Mouse (Mus musculus): ENCODE measurements around the gene Sacs.
"Not testable (repeated sequence)": the region's sequence is repeated elsewhere in the genome, so short reads cannot be mapped to it uniquely, and the experiment has no call there.

Gene Sacs

GRCm38 (mm10) chr14:61137994-61138726 is at the start of gene Sacs:
Gene Sacs, plus strand, starts transcription at chr14:61138457.
- no peak for DNase-seq (ENCODE audit: low read depth in 2 of 2, low spot score in 2 of 2)

GRCm38 (mm10) chr14:61090955-61091354 is 47.3 kb upstream of the Sacs start:
- DNase-seq (ENCODE audit: low read depth in 2 of 2, low spot score in 2 of 2) = no peak

GRCm38 (mm10) chr14:61092073-61092472 is 46.2 kb upstream of the Sacs start:
- DNase-seq (ENCODE audit: low read depth in 2 of 2, low spot score in 2 of 2) = no peak

- no peak for DNase-seq (ENCODE audit: low read depth in 2 of 2, low spot score in 2 of 2)
These were observed 40.2 kb upstream of the Sacs start for GRCm38 (mm10) chr14:61097974-61098625.

GRCm38 (mm10) chr14:61100736-61101135 is 37.5 kb upstream of the Sacs start:
- DNase-seq (ENCODE audit: low read depth in 2 of 2, low spot score in 2 of 2) = no peak

GRCm38 (mm10) chr14:61106404-61106803 is 31.9 kb upstream of the Sacs start:
- no peak for DNase-seq (ENCODE audit: low read depth in 2 of 2, low spot score in 2 of 2)

GRCm38 (mm10) chr14:61108625-61109024 is 29.6 kb upstream of the Sacs start:
- no peak for DNase-seq (ENCODE audit: low read depth in 2 of 2, low spot score in 2 of 2)

- peak; percentile 42 to 62 for DNase-seq (ENCODE audit: low read depth in 2 of 2, low spot score in 2 of 2)
These were observed 25.9 kb upstream of the Sacs start for GRCm38 (mm10) chr14:61112404-61112803.

GRCm38 (mm10) chr14:61124755-61125154 is 13.5 kb upstream of the Sacs start:
- DNase-seq (ENCODE audit: low read depth in 2 of 2, low spot score in 2 of 2) = no peak

- DNase-seq (ENCODE audit: low read depth in 2 of 2, low spot score in 2 of 2) = no peak
These were observed 13.1 kb upstream of the Sacs start for GRCm38 (mm10) chr14:61125201-61125600.

- not testable (repeated sequence) for DNase-seq (ENCODE audit: low read depth in 2 of 2, low spot score in 2 of 2)
These were observed 10.9 kb upstream of the Sacs start for GRCm38 (mm10) chr14:61127365-61127764.

GRCm38 (mm10) chr14:61128961-61129507 is 9.2 kb upstream of the Sacs start:
- DNase-seq (ENCODE audit: low read depth in 2 of 2, low spot score in 2 of 2) = no peak

GRCm38 (mm10) chr14:61132556-61132955 is 5.7 kb upstream of the Sacs start:
- no peak for DNase-seq (ENCODE audit: low read depth in 2 of 2, low spot score in 2 of 2)

- no peak for DNase-seq (ENCODE audit: low read depth in 2 of 2, low spot score in 2 of 2)
These were observed 3.8 kb upstream of the Sacs start for GRCm38 (mm10) chr14:61134381-61135030.

GRCm38 (mm10) chr14:61137410-61137809 is 847 bp upstream of the Sacs start:
- no peak for DNase-seq (ENCODE audit: low read depth in 2 of 2, low spot score in 2 of 2)

GRCm38 (mm10) chr14:61138727-61139067 is 440 bp downstream of the Sacs start:
- DNase-seq (ENCODE audit: low read depth in 2 of 2, low spot score in 2 of 2) = no peak

GRCm38 (mm10) chr14:61143358-61143757 is 5.1 kb downstream of the Sacs start:
- DNase-seq (ENCODE audit: low read depth in 2 of 2, low spot score in 2 of 2) = no peak

- DNase-seq (ENCODE audit: low read depth in 2 of 2, low spot score in 2 of 2) = peak in 1 of 2 experiments; percentile 11
These were observed 5.6 kb downstream of the Sacs start for GRCm38 (mm10) chr14:61143869-61144268.

GRCm38 (mm10) chr14:61150416-61150815 is 12.2 kb downstream of the Sacs start:
- not testable (repeated sequence) for DNase-seq (ENCODE audit: low read depth in 2 of 2, low spot score in 2 of 2)

- no peak for DNase-seq (ENCODE audit: low read depth in 2 of 2, low spot score in 2 of 2)
These were observed 16.8 kb downstream of the Sacs start for GRCm38 (mm10) chr14:61154900-61155585.

- no peak for DNase-seq (ENCODE audit: low read depth in 2 of 2, low spot score in 2 of 2)
These were observed 17.4 kb downstream of the Sacs start for GRCm38 (mm10) chr14:61155687-61156086.
